Mouse (Mus musculus) cerebral cortex, adult 2 months (tissue): ENCODE measurements around the gene Piwil1.

ENCODE experiments used
- WGBS: fragments of 180-500 bp; shearing (Covaris S2); methylation state at CpG from one replicate; pipeline ENCODE4 v1.1.7; 2018; 5-methylcytosine and 5-hydroxymethylcytosine counted together

Gene Piwil1

GRCm38 (mm10) chr5:128702224-128702623, at the start of gene Piwil1:
TSS of gene Piwil1 (plus strand) at chr5:128702524.
- 81% methylated on average over 4 of the region's 4 CpGs for WGBS

GRCm38 (mm10) chr5:128656496-128657135, 45.7 kb upstream of the Piwil1 start:
- WGBS = 34% methylated on average over 22 of the region's 22 CpGs

GRCm38 (mm10) chr5:128660101-128660500, 42.2 kb upstream of the Piwil1 start:
- WGBS = 37% methylated on average over 8 of the region's 8 CpGs

- 96% methylated on average over 6 of the region's 6 CpGs for WGBS
Measured at GRCm38 (mm10) chr5:128662881-128663280, 39.4 kb upstream of the Piwil1 start.

- 76% methylated on average over 7 of the region's 7 CpGs for WGBS
Measured at GRCm38 (mm10) chr5:128663976-128664375, 38.3 kb upstream of the Piwil1 start.

GRCm38 (mm10) chr5:128665045-128665444, 37.3 kb upstream of the Piwil1 start:
- 100% methylated on average over 1 of the region's 1 CpGs for WGBS

- WGBS = 28% methylated on average over 7 of the region's 7 CpGs
Measured at GRCm38 (mm10) chr5:128667303-128667702, 35.0 kb upstream of the Piwil1 start.

- WGBS = 67% methylated on average over 9 of the region's 9 CpGs
Measured at GRCm38 (mm10) chr5:128674124-128674523, 28.2 kb upstream of the Piwil1 start.

- WGBS = 94% methylated on average over 4 of the region's 4 CpGs
Measured at GRCm38 (mm10) chr5:128677373-128677772, 25.0 kb upstream of the Piwil1 start.

GRCm38 (mm10) chr5:128677861-128678260, 24.5 kb upstream of the Piwil1 start:
- 86% methylated on average over 6 of the region's 6 CpGs for WGBS

GRCm38 (mm10) chr5:128681456-128681855, 20.9 kb upstream of the Piwil1 start:
- whole genome bisulfite sequencing = 58% methylated on average over 5 of the region's 5 CpGs

GRCm38 (mm10) chr5:128684192-128684591, 18.1 kb upstream of the Piwil1 start:
- WGBS = 10% methylated on average over 10 of the region's 10 CpGs

- 34% methylated on average over 15 of the region's 15 CpGs for WGBS
Measured at GRCm38 (mm10) chr5:128684621-128685020, 17.7 kb upstream of the Piwil1 start.

- 85% methylated on average over 5 of the region's 5 CpGs for WGBS
Measured at GRCm38 (mm10) chr5:128687139-128687538, 15.2 kb upstream of the Piwil1 start.

GRCm38 (mm10) chr5:128694107-128694506, 8.2 kb upstream of the Piwil1 start:
- WGBS = 77% methylated on average over 6 of the region's 6 CpGs

GRCm38 (mm10) chr5:128694611-128695325, 7.6 kb upstream of the Piwil1 start:
- WGBS = 84% methylated on average over 18 of the region's 18 CpGs

- 39% methylated on average over 10 of the region's 10 CpGs for WGBS
Measured at GRCm38 (mm10) chr5:128696824-128697223, 5.5 kb upstream of the Piwil1 start.

GRCm38 (mm10) chr5:128700716-128701115, 1.6 kb upstream of the Piwil1 start:
- 45% methylated on average over 11 of the region's 11 CpGs for WGBS

- WGBS = 43% methylated on average over 10 of the region's 10 CpGs
Measured at GRCm38 (mm10) chr5:128703688-128704087, 1.4 kb downstream of the Piwil1 start.

GRCm38 (mm10) chr5:128704134-128704904, 2.0 kb downstream of the Piwil1 start:
- 43% methylated on average over 18 of the region's 19 CpGs for WGBS

- 100% methylated on average over 1 of the region's 1 CpGs for WGBS
Measured at GRCm38 (mm10) chr5:128706467-128706866, 4.1 kb downstream of the Piwil1 start.

GRCm38 (mm10) chr5:128707271-128707670, 4.9 kb downstream of the Piwil1 start:
- WGBS = 86% methylated on average over 11 of the region's 11 CpGs

- WGBS = 84% methylated on average over 5 of the region's 5 CpGs
Measured at GRCm38 (mm10) chr5:128708929-128709328, 6.6 kb downstream of the Piwil1 start.
